Mouse (Mus musculus) left cerebral cortex, postnatal 14 days (tissue): ENCODE results near the gene Otx2. TPM values are rescaled to one million over a fixed set of nuclear protein-coding genes. Genes with fewer than 3 reads are reported as not detected.

Source experiments
- DNase-seq, 2 experiments: peaks; one replicate each; pipeline ENCODE4 v3.0.0; 2021 to 2022; ENCODE audit warnings: low spot score in 2 of 2, mixed read lengths in 1 of 2
- intact Hi-C: fragments of 180-260 bp; cut with DNase I; formaldehyde crosslinking; loops from one replicate; pipeline ENCODE4 v1.15.1; 2025
- total RNA-seq, 2 experiments: library from RNA; stranded (reverse); gene quantifications; 2 replicates each; pipeline ENCODE4 v1.2.3; 2021

The Otx2 gene
- total RNA-seq, 2 experiments from 2014 or later, result 1.1 to 1.5 TPM

DNA sequence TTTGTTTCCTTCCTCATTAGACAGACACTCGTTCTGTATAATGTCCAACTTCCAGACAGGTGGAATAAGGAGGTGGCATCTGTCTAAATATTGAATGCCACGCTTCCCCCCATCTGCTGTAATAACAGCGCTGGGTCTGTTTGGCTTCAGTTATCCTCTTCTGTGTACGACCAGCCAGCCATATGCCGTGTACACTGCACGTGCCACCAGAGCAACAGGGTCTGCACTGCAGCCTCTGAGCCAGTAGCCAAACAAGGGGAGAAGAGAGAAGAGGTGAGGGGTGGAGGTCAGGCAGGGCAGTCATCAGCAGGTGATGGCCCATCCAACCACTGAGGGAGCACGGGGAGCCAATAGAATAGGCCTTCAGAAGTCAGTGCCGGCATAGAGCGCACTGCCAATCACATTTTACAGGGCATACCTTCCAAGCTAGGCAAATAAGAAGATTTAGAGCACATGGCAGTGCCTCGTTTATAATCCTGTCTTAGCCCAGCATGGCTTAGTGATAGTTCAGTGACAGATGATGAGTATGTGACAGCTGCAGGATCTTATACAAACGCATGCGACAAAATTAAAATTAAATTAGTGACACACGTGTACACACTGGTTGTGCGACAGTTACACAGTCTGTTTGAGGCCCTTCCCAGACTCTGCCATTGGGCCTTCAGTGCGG lies 64.8 kb downstream of the Otx2 start:
- intact Hi-C loops, result no loop called here
- DNase-seq, result no peak

Other genes with a start within 250 kb of the Otx2 start
- gene Tmem260, start 227.7 kb downstream of the Otx2 start, total RNA-seq, result 10 to 100 TPM; 22.5 to 23.2 TPM